Mouse (Mus musculus) stomach, postnatal 0 days (tissue): Measurements from ENCODE around the gene Chmp6.

Experiments
- CTCF ChIP-seq: IDR thresholded peaks from 2 replicates; pipeline ENCODE4 v1.5.1; 2016; ENCODE audit warnings: antibody characterized with exemption, low read depth, mild to moderate bottlenecking, moderate library complexity
- EP300 ChIP-seq: optimal IDR thresholded peaks from 2 replicates; pipeline ENCODE3; 2016; ENCODE audit warnings: antibody characterized with exemption

DNA sequence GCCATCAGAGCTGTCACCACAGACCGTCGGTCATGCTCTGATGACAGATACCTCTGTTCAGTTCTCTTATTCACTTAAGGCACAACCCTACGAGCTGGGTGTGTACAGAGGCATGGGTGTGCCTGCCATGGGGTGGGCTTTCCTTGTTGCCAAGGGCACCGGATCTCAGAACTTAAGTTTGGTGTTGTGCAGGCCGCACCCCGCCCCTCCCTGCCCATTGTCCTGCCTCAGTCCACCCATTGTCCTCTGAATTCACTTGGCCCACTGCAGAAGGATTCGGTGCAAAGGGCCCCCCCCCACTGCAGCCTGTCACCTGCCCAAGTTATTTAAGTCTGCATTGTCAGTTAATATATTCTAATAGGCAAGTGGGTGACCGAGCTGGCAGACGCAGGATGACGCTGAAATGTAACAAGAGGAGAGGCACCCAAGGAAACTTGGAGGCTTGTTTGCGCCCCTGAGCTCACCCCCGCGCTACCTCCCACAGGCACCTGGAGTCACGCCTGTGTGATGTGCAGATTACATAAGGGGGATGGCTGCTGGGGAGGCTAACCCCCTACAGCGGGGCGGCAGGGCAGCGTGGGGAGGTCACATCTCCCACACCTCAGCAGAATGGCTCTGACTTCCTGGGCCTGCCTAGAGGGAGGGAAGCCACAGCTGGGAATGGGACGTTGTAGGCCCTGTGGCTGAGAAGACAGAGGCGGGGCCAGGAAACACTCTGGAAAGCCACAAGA, 24.7 kb downstream of the Chmp6 start:
- TF ChIP-seq CTCF (no peak), EP300 (no peak)
